Comparison of ENCODE assay signal across 20 mouse cellular contexts in the genomic region with DNA sequence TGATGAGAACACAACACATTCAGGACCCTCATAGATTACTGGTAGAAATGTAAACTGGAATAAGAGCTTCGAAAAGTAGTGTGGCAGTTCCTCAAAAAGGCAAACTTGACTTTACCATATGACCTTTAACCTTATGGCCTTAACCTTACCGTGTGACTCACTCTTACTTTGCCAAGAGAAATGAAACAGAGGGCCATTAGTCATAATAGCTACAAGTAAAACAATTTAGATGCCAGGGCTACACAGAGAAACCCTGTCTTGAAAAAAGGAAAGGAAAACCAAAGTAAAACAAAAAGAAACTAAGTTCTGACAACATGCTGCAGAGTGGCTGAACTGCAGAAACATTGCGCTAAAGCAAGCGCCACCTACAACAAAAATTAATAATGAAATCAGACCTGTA. TPM values are rescaled to one million over a fixed set of nuclear protein-coding genes. Genes with fewer than 3 reads are reported as not detected.
DNase-seq lines count a peak whose midpoint lies in the region; ATAC-seq and TF ChIP-seq lines count a peak whose summit lies in the region.
"Had no signal": no experiment of that assay in that cellular context is flagged by ENCODE, and none has a peak within 500 bp of the region (broad histone marks: within the 10 kb centered on the region; RNA-seq: fewer than 3 reads in every experiment).

No protein-coding gene starts in this region.

- H3K4me3 ChIP-seq in midbrain, embryonic 11.5 days (ENCODE audit: low read depth, low read length) = no peak overlapping the region
- no peak overlapping the region for H3K4me3 ChIP-seq in midbrain, postnatal 0 days (ENCODE audit: low read depth, low read length)
- H3K4me3 ChIP-seq in forebrain, postnatal 0 days (ENCODE audit: low read depth, low read length) = no peak overlapping the region
- H3K4me3 ChIP-seq: embryonic facial prominence, embryonic 10.5 days; embryonic facial prominence, embryonic 13.5 days; erythroblast, embryonic 14.5 days; forebrain, embryonic 10.5 days; forebrain, embryonic 13.5 days; gastrocnemius, adult 2 months; heart, embryonic 12.5 days; heart, embryonic 15.5 days had no signal

- H3K27me3 ChIP-seq in midbrain, embryonic 11.5 days (ENCODE audit: control insufficient read depth, insufficient read depth, low read length) = no peaks in the 10 kb centered on the region
- H3K27me3 ChIP-seq in midbrain, postnatal 0 days (ENCODE audit: insufficient read depth, low read length) = no peaks in the 10 kb centered on the region
- no peaks in the 10 kb centered on the region for H3K27me3 ChIP-seq in forebrain, postnatal 0 days (ENCODE audit: insufficient read depth, low read length)
- H3K27me3 ChIP-seq: embryonic facial prominence, embryonic 13.5 days; forebrain, embryonic 13.5 days; heart, embryonic 12.5 days; heart, embryonic 15.5 days had no signal

- no peaks in the 10 kb centered on the region for H3K9me3 ChIP-seq in midbrain, embryonic 11.5 days (ENCODE audit: control insufficient read depth, low read length)
- H3K9me3 ChIP-seq in midbrain, postnatal 0 days (ENCODE audit: low read length) = no peaks in the 10 kb centered on the region
- H3K9me3 ChIP-seq in forebrain, postnatal 0 days (ENCODE audit: low read length) = no peaks in the 10 kb centered on the region
- H3K9me3 ChIP-seq: embryonic facial prominence, embryonic 10.5 days; embryonic facial prominence, embryonic 13.5 days; forebrain, embryonic 10.5 days; forebrain, embryonic 13.5 days; heart, embryonic 12.5 days; heart, embryonic 15.5 days had no signal

- ATAC-seq in midbrain, embryonic 11.5 days (ENCODE audit: low FRiP score) = no peak
- ATAC-seq in midbrain, postnatal 0 days (ENCODE audit: low FRiP score) = no peak
- ATAC-seq in forebrain, postnatal 0 days = no peak
- ATAC-seq: forebrain, embryonic 13.5 days; forebrain, embryonic 16.5 days; hindbrain, postnatal 0 days; inflammation-experienced regulatory T-cells, adult 6 months; intestine, embryonic 16.5 days had no signal

- WGBS in midbrain, embryonic 11.5 days = 86% methylated on average over 4 of the region's 4 CpGs
- 85% methylated on average over 4 of the region's 4 CpGs for WGBS in midbrain, postnatal 0 days
- WGBS in forebrain, postnatal 0 days = 88% methylated on average over 4 of the region's 4 CpGs

- DNase-seq in adrenal gland, adult 2 months = peak; percentile 30
- DNase-seq in adrenal gland, adult 18-20 months (ENCODE audit: low spot score in 2 of 2) = no peak
- peak; percentile 2 for DNase-seq in midbrain, embryonic 11.5 days (ENCODE audit: low spot score, missing footprints)
- DNase-seq in midbrain, postnatal 0 days (ENCODE audit: low spot score) = no peak
- DNase-seq in adipocyte (ENCODE audit: low spot score) = peak; percentile 71
- DNase-seq in cerebellum, postnatal 25 days = no peak
- DNase-seq in forebrain, postnatal 0 days = no peak

- H3K27ac ChIP-seq in midbrain, embryonic 11.5 days (ENCODE audit: low read depth, low read length) = no peak overlapping the region
- H3K27ac ChIP-seq in midbrain, postnatal 0 days (ENCODE audit: low read depth, low read length) = no peak overlapping the region
- H3K27ac ChIP-seq in forebrain, postnatal 0 days (ENCODE audit: low read depth, low read length) = no peak overlapping the region
- H3K27ac ChIP-seq: embryonic facial prominence, embryonic 10.5 days; embryonic facial prominence, embryonic 13.5 days; forebrain, embryonic 10.5 days; forebrain, embryonic 13.5 days; gastrocnemius, adult 2 months; heart, embryonic 15.5 days; hindbrain, embryonic 14.5 days; hindbrain, postnatal 0 days had no signal

- H3K9ac ChIP-seq in midbrain, embryonic 11.5 days (ENCODE audit: low read length) = no peak overlapping the region
- H3K9ac ChIP-seq in midbrain, postnatal 0 days (replicated peaks; ENCODE audit: low read length, poor library complexity, severe bottlenecking) = no peak overlapping the region
- H3K9ac ChIP-seq in forebrain, postnatal 0 days = no peak overlapping the region
- H3K9ac ChIP-seq: embryonic facial prominence, embryonic 13.5 days; forebrain, embryonic 13.5 days; heart, embryonic 12.5 days; heart, embryonic 15.5 days; hindbrain, embryonic 14.5 days had no signal

- no peak for TF ChIP-seq CTCF in midbrain, postnatal 0 days (IDR thresholded peaks at IDR 0.05)
- no peak for TF ChIP-seq CTCF in forebrain, postnatal 0 days (IDR thresholded peaks at IDR 0.05; ENCODE audit: low read depth)

- no peaks in the 10 kb centered on the region for H3K4me1 ChIP-seq in midbrain, embryonic 11.5 days (ENCODE audit: control insufficient read depth, insufficient read depth, low read length)
- no peaks in the 10 kb centered on the region for H3K4me1 ChIP-seq in midbrain, postnatal 0 days (ENCODE audit: insufficient read depth, low read length)
- no peaks in the 10 kb centered on the region for H3K4me1 ChIP-seq in forebrain, postnatal 0 days (ENCODE audit: insufficient read depth)
- H3K4me1 ChIP-seq: embryonic facial prominence, embryonic 10.5 days; embryonic facial prominence, embryonic 13.5 days; forebrain, embryonic 10.5 days; forebrain, embryonic 13.5 days; heart, embryonic 12.5 days; heart, embryonic 15.5 days had no signal

- no peaks in the 10 kb centered on the region for H3K36me3 ChIP-seq in midbrain, embryonic 11.5 days (ENCODE audit: control insufficient read depth, insufficient read depth, low read length)
- no peaks in the 10 kb centered on the region for H3K36me3 ChIP-seq in midbrain, postnatal 0 days (ENCODE audit: insufficient read depth, low read length)
- no peaks in the 10 kb centered on the region for H3K36me3 ChIP-seq in forebrain, postnatal 0 days (ENCODE audit: insufficient read depth)
- H3K36me3 ChIP-seq: embryonic facial prominence, embryonic 10.5 days; embryonic facial prominence, embryonic 13.5 days; forebrain, embryonic 10.5 days; heart, embryonic 12.5 days; heart, embryonic 15.5 days had no signal

- no peak overlapping the region for H3K4me2 ChIP-seq in midbrain, embryonic 11.5 days
- no peak overlapping the region for H3K4me2 ChIP-seq in midbrain, postnatal 0 days (ENCODE audit: low read depth, low read length, poor library complexity, severe bottlenecking)
- no peak overlapping the region for H3K4me2 ChIP-seq in forebrain, postnatal 0 days (ENCODE audit: low read depth)
- H3K4me2 ChIP-seq: embryonic facial prominence, embryonic 13.5 days; forebrain, embryonic 13.5 days; heart, embryonic 12.5 days; heart, embryonic 15.5 days; hindbrain, embryonic 14.5 days had no signal

RNA-seq across cellular contexts. Expression of a gene that starts 19.7 kb away (rescaled TPM):
- 10 to 100 TPM; 30.9 to 37.7 TPM for total RNA-seq in adrenal gland, adult 2 months (2021)
- 4.8 and 5.1 TPM in 2 replicates for polyA plus RNA-seq in adrenal gland, adult 2 months (2012; rRNA removed)
- total RNA-seq in adrenal gland, adult 18-20 months (2021) = 10 to 100 TPM; 33.3 to 35.7 TPM
- 34.5 and 35.6 TPM in 2 replicates for polyA plus RNA-seq in midbrain, embryonic 11.5 days (2014; fragmentation: Nextera tagmentation; extraction: Ambion mirVana)
- total RNA-seq in midbrain, postnatal 0 days (2014; rRNA removed) = 24.8 and 33.1 TPM in 2 replicates
- polyA plus RNA-seq in midbrain, postnatal 0 days (2015; fragmentation: Nextera tagmentation; extraction: Ambion mirVana) = 22.2 and 22.3 TPM in 2 replicates
- 19.7 and 25.7 TPM in 2 replicates for total RNA-seq in forebrain, postnatal 0 days (2014; rRNA removed)
- 17.4 and 25.9 TPM in 2 replicates for polyA plus RNA-seq in forebrain, postnatal 0 days (2015; fragmentation: Nextera tagmentation; extraction: Ambion mirVana)

RNA-seq across cellular contexts. Expression of a gene that starts 38.8 kb away (rescaled TPM):
- 10 to 100 TPM; 27.8 to 32.1 TPM for total RNA-seq in adrenal gland, adult 2 months (2021)
- polyA plus RNA-seq in adrenal gland, adult 2 months (2012; rRNA removed) = 13.4 and 14.0 TPM in 2 replicates
- total RNA-seq in adrenal gland, adult 18-20 months (2021) = 10 to 100 TPM; 29.5 to 36.5 TPM
- 45.6 and 46.0 TPM in 2 replicates for polyA plus RNA-seq in midbrain, embryonic 11.5 days (2014; fragmentation: Nextera tagmentation; extraction: Ambion mirVana)
- total RNA-seq in midbrain, postnatal 0 days (2014; rRNA removed) = 38.0 and 43.4 TPM in 2 replicates
- polyA plus RNA-seq in midbrain, postnatal 0 days (2015; fragmentation: Nextera tagmentation; extraction: Ambion mirVana) = 26.9 and 27.7 TPM in 2 replicates
- 33.5 and 40.2 TPM in 2 replicates for total RNA-seq in forebrain, postnatal 0 days (2014; rRNA removed)
- polyA plus RNA-seq in forebrain, postnatal 0 days (2015; fragmentation: Nextera tagmentation; extraction: Ambion mirVana) = 20.9 and 26.5 TPM in 2 replicates

Comparison
In these comparisons a context has a peak if more than half of its experiments do, and no peak if none do; other contexts are left out.
1. DNase-seq: peak in adrenal gland, adult 2 months (single experiment), midbrain, embryonic 11.5 days (single experiment) and adipocyte (single experiment); none in adrenal gland, adult 18-20 months (0 of 2), midbrain, postnatal 0 days (single experiment), cerebellum, postnatal 25 days (0 of 2) and forebrain, postnatal 0 days (single experiment).